Mouse (Mus musculus): ENCODE results near the gene Nav2. TPM values are rescaled to one million over a fixed set of nuclear protein-coding genes. Genes with fewer than 3 reads are reported as not detected.
A peak's percentile ranks its signal among the peaks of the same experiment; 100 is the strongest.

The Nav2 gene
- total RNA-seq, 2 experiments from 2014 or later, result 1.4 TPM

- no peak for ATAC-seq (replicated peaks; ENCODE audit: low FRiP score, low TSS enrichment, poor library complexity, severe bottlenecking)
Measured at GRCm38 (mm10) chr7:49632391-49632790, 723.9 kb downstream of the Nav2 start.

- peak; percentile 67; the same call in 1 of the 2 replicates for ATAC-seq (replicated peaks; ENCODE audit: low FRiP score, low TSS enrichment, poor library complexity, severe bottlenecking)
Measured at GRCm38 (mm10) chr7:49633375-49633956, 725.0 kb downstream of the Nav2 start.

DNA sequence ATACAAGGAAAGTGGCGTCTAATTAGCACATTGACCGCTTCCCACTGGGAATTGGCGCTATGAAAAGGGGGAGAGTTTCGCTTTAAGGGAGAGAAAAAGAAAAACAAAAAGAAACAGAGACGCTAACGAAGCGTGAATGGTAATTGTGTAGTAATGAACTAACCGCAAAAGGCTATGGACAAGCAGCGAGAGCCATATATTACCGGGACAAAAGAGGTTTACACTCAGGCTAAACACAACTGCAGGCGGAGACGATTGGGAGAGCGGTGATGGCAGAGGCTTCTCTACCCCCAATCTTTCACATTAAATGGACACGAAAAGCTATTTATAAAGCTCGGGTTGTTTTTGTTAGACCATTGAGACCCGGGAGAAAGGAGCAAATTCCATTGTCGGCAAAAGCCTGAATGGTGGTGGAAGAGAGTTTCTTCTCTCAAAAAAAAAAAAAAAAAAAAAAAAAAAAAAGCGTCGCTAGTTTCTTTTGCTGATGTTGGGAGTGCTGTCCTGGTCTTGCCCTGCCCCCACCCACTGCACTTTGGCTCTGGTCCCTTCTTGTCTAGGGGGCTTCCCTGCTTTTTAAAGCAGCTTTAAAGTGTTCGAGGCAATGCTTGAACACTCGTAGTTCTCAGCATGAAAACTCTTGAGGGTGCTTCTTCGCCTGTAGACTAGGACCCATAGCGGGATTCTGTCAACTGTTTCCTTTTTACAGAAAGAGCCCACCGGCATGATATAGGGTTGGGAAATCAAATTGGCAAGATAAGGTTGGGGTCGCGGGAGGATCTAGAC lies 726.0 kb downstream of the Nav2 start:
- no peak for ATAC-seq (replicated peaks; ENCODE audit: low FRiP score, low TSS enrichment, poor library complexity, severe bottlenecking)

DNA sequence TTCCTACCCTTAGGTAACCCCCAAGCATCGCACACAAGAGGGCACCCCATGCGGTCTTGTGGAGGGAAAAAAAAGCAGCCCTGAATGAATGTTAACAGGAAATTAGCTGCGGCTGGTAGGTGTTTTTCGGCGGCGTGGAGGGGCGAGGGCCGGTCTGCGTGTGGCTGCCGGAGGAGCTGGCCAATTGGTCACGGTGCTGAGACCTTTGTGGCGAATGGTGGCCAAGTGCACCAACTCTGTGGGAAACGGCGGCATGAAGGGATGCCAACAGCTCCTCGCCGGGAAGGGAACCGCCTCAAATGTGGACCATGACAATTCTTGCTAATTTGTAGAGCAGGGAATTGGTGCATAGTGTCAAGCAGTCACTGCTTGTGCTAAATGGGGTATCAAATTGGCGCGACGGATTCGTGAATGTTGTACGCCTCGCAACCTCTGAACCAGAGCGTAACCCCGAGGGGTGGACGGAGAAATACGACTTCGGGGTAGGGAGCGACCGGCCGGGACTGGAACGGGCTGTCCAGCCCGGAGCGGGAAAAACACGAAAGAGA lies 726.6 kb downstream of the Nav2 start:
- no peak for ATAC-seq (replicated peaks; ENCODE audit: low FRiP score, low TSS enrichment, poor library complexity, severe bottlenecking)

DNA sequence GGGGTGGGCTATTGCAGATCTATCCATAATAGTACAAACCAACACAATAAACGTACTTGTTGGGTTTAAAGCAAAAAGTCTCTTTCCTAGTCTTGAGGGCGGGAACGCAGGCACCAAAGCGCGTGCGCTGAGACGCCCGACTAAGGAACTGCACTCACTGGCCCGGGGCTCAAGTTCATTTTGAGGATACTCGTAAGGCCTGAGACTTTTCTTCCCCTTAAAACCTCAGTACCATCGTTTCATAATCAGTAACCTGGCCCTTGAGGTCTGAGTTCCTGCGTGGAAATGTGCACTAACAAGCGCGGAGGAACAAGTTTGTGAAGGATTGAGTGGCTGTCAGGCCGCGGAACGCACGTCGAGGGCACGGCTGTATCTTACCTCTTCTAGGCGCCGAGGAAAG lies 727.5 kb downstream of the Nav2 start:
- no peak for ATAC-seq (replicated peaks; ENCODE audit: low FRiP score, low TSS enrichment, poor library complexity, severe bottlenecking)

DNA sequence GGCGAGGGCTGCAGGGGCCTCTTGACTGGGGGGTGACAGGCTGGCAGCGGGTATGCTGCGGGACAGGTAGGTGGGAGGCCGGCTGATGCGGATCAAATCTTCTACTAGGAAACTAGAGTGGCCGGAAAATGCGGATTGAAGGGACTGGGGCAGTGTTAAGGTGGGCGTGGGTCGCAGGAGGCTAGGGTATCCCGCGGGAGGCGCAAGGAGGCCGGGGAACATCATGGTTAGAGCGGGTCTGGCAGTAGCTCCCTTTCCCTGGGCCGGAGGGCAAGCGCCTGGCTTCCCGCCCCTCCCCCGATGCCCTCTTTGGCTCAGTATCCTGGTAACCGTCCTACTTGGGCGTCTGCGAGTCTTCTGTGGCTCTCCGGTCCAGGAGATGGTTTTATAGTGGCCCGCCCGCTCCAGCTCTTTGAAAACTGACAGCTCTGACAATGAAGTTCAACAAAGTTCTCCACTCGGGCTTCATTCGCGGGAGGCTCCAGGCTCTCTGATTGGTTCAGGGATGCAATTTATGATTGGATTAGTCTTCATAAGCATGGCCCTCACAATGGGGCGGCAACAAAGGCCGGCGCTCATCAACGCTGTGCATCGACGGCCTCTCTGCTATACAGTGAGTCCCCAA lies 728.1 kb downstream of the Nav2 start, which contains the start of gene Dbx1:
Dbx1 (minus strand) TSS at position 359 of the 625 bp plus-strand sequence.
- ATAC-seq (replicated peaks; ENCODE audit: low FRiP score, low TSS enrichment, poor library complexity, severe bottlenecking), result no peak

DNA sequence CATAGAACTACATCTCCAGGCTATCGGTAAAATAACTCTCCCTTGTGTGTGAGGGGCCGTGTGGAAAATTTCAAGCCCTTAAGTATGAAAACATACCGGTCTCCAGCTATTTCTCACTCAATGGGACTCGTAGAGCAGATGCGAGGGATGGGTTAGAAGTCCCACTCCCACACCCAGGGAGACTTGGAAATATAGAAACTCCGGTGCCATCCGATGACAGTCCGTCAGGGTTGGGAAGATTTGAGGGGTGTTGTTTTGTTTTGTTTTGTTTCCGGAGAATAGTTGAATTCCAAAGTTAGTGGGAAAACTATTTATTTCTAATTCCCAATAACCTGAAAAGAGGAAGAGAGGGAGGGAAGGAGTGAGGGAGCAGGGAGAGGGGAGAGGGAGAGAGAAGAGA lies 728.8 kb downstream of the Nav2 start:
- ATAC-seq (replicated peaks; ENCODE audit: low FRiP score, low TSS enrichment, poor library complexity, severe bottlenecking), result no peak

GRCm38 (mm10) chr7:49637851-49638663 lies 729.5 kb downstream of the Nav2 start:
- no peak for ATAC-seq (replicated peaks; ENCODE audit: low FRiP score, low TSS enrichment, poor library complexity, severe bottlenecking)

DNA sequence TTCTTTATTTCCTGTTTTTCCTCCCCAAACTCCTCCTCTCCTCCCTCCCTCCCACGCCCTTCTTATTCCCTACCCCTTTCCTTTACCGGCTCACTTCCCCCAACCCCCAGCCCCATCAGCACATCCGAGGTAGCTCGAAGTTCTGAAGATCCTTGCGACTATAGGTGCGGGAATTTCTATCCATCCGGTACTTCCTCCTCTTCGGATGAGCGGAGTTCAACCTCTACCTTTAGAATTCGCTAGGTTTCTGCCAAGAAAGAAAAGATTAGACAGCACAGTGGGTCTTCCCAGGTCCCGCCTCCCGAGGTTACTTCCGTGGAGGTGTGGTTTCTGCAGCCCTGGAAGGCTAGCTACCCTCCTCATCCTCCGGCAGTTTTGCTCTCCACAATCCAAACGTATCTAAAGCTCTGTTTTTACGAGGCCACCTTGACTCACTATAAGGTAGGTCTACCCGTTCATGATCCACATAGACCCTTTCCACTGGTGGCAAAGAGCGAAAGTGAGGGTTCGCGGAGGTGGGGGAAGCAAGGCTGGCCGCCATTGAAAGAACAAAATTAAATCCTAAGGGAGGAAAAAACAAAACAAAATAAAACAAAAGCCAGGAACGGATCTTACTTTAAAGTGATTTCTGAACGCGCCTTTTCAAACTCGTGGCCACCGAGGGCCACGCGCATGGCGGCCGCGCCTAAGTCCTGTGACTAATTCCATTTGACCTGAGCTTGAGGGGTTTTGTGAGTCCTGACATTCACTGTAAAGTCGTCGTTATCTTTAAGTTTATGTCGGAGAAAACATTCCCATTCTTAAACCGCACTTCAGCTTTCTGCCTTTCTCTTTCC lies 730.6 kb downstream of the Nav2 start:
- no peak for ATAC-seq (replicated peaks; ENCODE audit: low FRiP score, low TSS enrichment, poor library complexity, severe bottlenecking)

DNA sequence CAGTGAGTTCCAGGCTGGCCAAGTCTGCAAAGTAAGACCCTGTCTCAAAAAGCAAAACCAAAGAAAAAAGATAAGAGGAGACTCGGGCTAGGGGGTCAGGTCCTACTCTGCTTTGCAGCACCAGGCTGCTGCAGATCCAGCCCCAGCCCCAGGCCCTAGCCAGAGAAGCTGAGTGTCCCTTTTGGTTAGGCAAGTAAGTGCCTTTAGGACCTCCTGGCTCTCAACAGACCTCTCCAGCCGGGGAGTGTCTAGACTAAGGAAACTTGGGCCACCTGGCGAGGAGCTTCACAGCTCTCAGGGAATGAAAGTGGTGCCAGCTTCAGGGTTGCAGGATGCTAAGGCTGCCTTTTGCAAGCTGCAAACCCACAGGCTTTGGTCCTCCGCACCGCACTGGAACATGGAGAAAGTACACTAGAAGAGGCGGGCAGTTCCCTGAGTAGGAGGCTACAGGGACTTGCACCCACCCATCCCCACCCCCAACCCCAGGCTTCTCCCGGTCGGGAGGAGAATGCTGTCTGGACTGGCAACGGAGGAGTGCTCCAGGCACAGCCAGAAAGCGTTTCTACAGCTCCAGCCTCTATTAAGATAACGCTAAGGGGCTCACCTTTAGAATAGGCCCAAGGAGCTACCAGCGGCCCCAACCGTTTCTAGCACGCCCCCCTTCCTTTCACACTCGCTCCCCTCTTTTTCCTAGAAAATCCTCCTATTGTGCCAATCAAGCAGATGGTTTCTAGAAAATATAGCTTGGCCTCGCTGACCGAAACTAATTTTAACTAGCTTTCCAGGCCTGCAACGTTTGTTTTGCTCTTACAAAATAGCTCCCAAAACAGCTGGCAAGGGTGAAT lies 731.6 kb downstream of the Nav2 start:
- no peak for ATAC-seq (replicated peaks; ENCODE audit: low FRiP score, low TSS enrichment, poor library complexity, severe bottlenecking)

GRCm38 (mm10) chr7:49640709-49641305 lies 732.3 kb downstream of the Nav2 start:
- ATAC-seq (replicated peaks; ENCODE audit: low FRiP score, low TSS enrichment, poor library complexity, severe bottlenecking), result no peak

Other genes starting within 250 kb of the Nav2 start
- 58.0 and 65.5 TPM in 2 replicates for gene Zdhhc13, start 119.7 kb upstream of the Nav2 start, total RNA-seq (2014; fragmentation: Nextera tagmentation)
- 75.3 and 94.0 TPM in 2 replicates for gene Zdhhc13, start 119.7 kb upstream of the Nav2 start, total RNA-seq (2017)
- 3.9 and 16.2 TPM in 2 replicates for gene Csrp3, start 60.7 kb upstream of the Nav2 start, total RNA-seq (2014; fragmentation: Nextera tagmentation)
- gene Csrp3, start 60.7 kb upstream of the Nav2 start, total RNA-seq (2017), result 33.1 and 36.2 TPM in 2 replicates
- 109 and 163 TPM in 2 replicates for gene E2f8, start 27.1 kb upstream of the Nav2 start, total RNA-seq (2014; fragmentation: Nextera tagmentation)
- gene E2f8, start 27.1 kb upstream of the Nav2 start, total RNA-seq (2017), result 35.9 and 44.5 TPM in 2 replicates

Data from megakaryocyte-erythroid progenitor cell, adult 5-6 weeks (primary cell).